Mouse (Mus musculus): Measurements from ENCODE around the gene Pigw.

DNA sequence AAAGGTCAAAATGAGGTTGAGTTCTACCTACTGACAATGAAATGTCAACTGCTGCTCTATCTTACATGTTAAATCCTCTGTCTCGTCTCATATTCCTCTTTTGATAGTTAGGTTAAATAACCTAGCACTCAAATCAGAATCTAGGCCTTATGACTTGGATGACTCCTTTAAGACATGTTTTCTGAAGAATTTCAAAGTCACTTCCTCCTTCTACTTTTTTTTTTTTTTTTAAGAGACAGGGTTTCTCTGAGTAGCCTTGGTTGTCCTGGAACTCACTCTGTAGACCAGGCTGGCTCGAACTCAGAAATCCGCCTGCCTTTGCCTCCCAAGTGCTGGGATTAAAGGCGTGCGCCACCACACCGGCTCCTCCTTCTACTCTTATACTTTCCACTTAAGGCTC lies 24.8 kb downstream of the Pigw start:
- TF ChIP-seq CTCF (IDR thresholded peaks at IDR 0.05; ENCODE audit: low read depth) (no peak), EP300 (IDR thresholded peaks at IDR 0.05; ENCODE audit: low read depth) (no peak)

Measured in liver, postnatal 0 days (tissue).